In the genomic region with DNA sequence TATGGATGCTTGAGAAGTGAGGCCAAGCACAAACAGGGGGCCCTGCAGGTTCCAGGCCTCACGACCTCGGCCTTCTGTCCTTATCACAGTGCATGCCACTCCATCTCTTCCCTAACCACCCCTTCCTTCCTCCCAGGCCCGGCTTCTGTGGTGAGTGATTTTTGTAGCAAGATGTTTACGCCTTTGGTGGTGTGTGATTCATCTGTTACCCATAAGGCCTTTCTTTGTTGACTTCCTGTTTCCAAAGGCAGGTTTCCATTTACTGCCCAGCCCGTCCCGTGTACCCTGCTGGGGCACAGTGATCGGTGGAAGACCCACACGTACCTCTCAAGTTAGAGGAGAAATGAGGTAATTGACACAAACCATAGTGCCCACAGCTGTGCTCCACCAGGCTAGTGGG, we compare ENCODE assay signal across 8 mouse cellular contexts. TPM values are rescaled to one million over a fixed set of nuclear protein-coding genes. Genes with fewer than 3 reads are reported as not detected.
A peak's percentile ranks its signal among the peaks of the same experiment; 100 is the strongest.
DNase-seq lines count a peak whose midpoint lies in the region; ATAC-seq lines count a peak whose summit lies in the region.

No protein-coding gene starts in this region.

- no peaks in the 10 kb centered on the region for H3K4me1 ChIP-seq in midbrain, embryonic 11.5 days (ENCODE audit: control insufficient read depth, insufficient read depth, low read length)

- no peak overlapping the region for H3K9ac ChIP-seq in midbrain, embryonic 11.5 days (ENCODE audit: low read length)

- 84% methylated on average over 8 of the region's 8 CpGs for WGBS in midbrain, embryonic 11.5 days

- no peak overlapping the region for H3K27ac ChIP-seq in midbrain, embryonic 11.5 days (ENCODE audit: low read depth, low read length)

- no peak for ATAC-seq in midbrain, embryonic 11.5 days (ENCODE audit: low FRiP score)

- peak; percentile 99 for DNase-seq in 416B (ENCODE audit: low read depth)
- peak; percentile 30 to 36 for DNase-seq in adrenal gland, postnatal 36 days
- peak; percentile 29 to 34 for DNase-seq in kidney, postnatal 36 days
- peak; percentile 60 to 65 for DNase-seq in monocyte, adult 2 months (ENCODE audit: low read depth in 1 of 2, low spot score in 2 of 2)
- DNase-seq in midbrain, embryonic 11.5 days (ENCODE audit: low spot score, missing footprints): no peak
- DNase-seq in ovary, adult 18-20 months (ENCODE audit: low spot score): no peak
- DNase-seq in right cerebral cortex, adult 18-20 months: no peak
- no peak for DNase-seq in urinary bladder, postnatal 14 days (ENCODE audit: low spot score)

- H3K4me3 ChIP-seq in midbrain, embryonic 11.5 days (ENCODE audit: low read depth, low read length): no peak overlapping the region

- H3K27me3 ChIP-seq in midbrain, embryonic 11.5 days (ENCODE audit: control insufficient read depth, insufficient read depth, low read length): no peaks in the 10 kb centered on the region

- H3K4me2 ChIP-seq in midbrain, embryonic 11.5 days: no peak overlapping the region

- H3K36me3 ChIP-seq in midbrain, embryonic 11.5 days (ENCODE audit: control insufficient read depth, insufficient read depth, low read length): no peaks in the 10 kb centered on the region

- H3K9me3 ChIP-seq in midbrain, embryonic 11.5 days (ENCODE audit: control insufficient read depth, low read length): no peaks in the 10 kb centered on the region

RNA-seq across cellular contexts. Expression of a gene that starts 29.1 kb away (rescaled TPM):
- total RNA-seq in adrenal gland, postnatal 36 days (2021): under 1 TPM; 0.30 to 0.96 TPM
- 0.25 and 0.62 TPM in 2 replicates for polyA plus RNA-seq in midbrain, embryonic 11.5 days (2014; fragmentation: Nextera tagmentation; extraction: Ambion mirVana)

RNA-seq across cellular contexts. Expression of a gene that starts 29.4 kb away (rescaled TPM):
- 10 to 100 TPM in 1 of 2 experiments, 1 to 10 TPM in 1; 6.1 to 14.6 TPM for total RNA-seq in adrenal gland, postnatal 36 days (2021)
- 10.2 and 13.1 TPM in 2 replicates for polyA plus RNA-seq in midbrain, embryonic 11.5 days (2014; fragmentation: Nextera tagmentation; extraction: Ambion mirVana)

RNA-seq across cellular contexts. Expression of a gene that starts 39.6 kb away (rescaled TPM):
- total RNA-seq in adrenal gland, postnatal 36 days (2021): 100 to 1,000 TPM in 1 of 2 experiments, 10 to 100 TPM in 1; 34.8 to 103 TPM
- polyA plus RNA-seq in midbrain, embryonic 11.5 days (2014; fragmentation: Nextera tagmentation; extraction: Ambion mirVana): 11.3 and 12.6 TPM in 2 replicates

RNA-seq across cellular contexts. Expression of a gene that starts 46.0 kb away (rescaled TPM):
- total RNA-seq in adrenal gland, postnatal 36 days (2021): 100 to 1,000 TPM; 112 to 141 TPM
- 20.6 and 21.7 TPM in 2 replicates for polyA plus RNA-seq in midbrain, embryonic 11.5 days (2014; fragmentation: Nextera tagmentation; extraction: Ambion mirVana)

RNA-seq across cellular contexts. Expression of a gene that starts 48.6 kb away (rescaled TPM):
- 1 to 10 TPM; 1.2 to 1.6 TPM for total RNA-seq in adrenal gland, postnatal 36 days (2021)
- 5.4 and 6.2 TPM in 2 replicates for polyA plus RNA-seq in midbrain, embryonic 11.5 days (2014; fragmentation: Nextera tagmentation; extraction: Ambion mirVana)

Comparison
In these comparisons a context has a peak if more than half of its experiments do, and no peak if none do; other contexts are left out.
1. DNase-seq: peak in 416B (single experiment), adrenal gland, postnatal 36 days (2 of 2), kidney, postnatal 36 days (2 of 2) and monocyte, adult 2 months (2 of 2); none in midbrain, embryonic 11.5 days (single experiment), ovary, adult 18-20 months (single experiment), right cerebral cortex, adult 18-20 months (single experiment) and urinary bladder, postnatal 14 days (single experiment).